Mouse (Mus musculus) lung, postnatal 0 days (tissue): ENCODE measurements around the gene Sel1l. TPM values are rescaled to one million over a fixed set of nuclear protein-coding genes. Genes with fewer than 3 reads are reported as not detected.

Source experiments
- ATAC-seq: fragments of 200-750 bp; cut with Nextera tagmentation; 2 replicates; pipeline ENCODE4 v1.8.0; 2017; ENCODE audit warnings: moderate library complexity
- DNase-seq: peaks from one replicate; pipeline ENCODE4 v3.0.0-alpha.2; 2016; ENCODE audit warnings: low spot score
- H3K27ac ChIP-seq: fragments of 300-500 bp; sonication (generic); 2 replicates; pipeline ENCODE4 v1.5.1; 2014; ENCODE audit warnings: antibody characterized with exemption, mild to moderate bottlenecking, low read length, mixed read lengths
- H3K27me3 ChIP-seq: fragments of 300-500 bp; sonication (generic); replicated peaks from 2 replicates; pipeline ENCODE4 v1.6.1; 2014; ENCODE audit warnings: low read length, mixed read lengths; ENCODE audit not compliant: insufficient read depth
- H3K36me3 ChIP-seq: fragments of 300-500 bp; sonication (generic); 2 replicates; pipeline ENCODE4 v1.6.1; 2014; ENCODE audit warnings: low read length, mixed read lengths; ENCODE audit not compliant: insufficient read depth
- H3K4me1 ChIP-seq: fragments of 300-500 bp; sonication (generic); 2 replicates; pipeline ENCODE4 v1.6.1; 2014; ENCODE audit warnings: antibody characterized with exemption, low read depth, low read length, mixed read lengths; ENCODE audit not compliant: insufficient read depth
- H3K4me2 ChIP-seq: fragments of 300-500 bp; sonication (generic); replicated peaks from 2 replicates; pipeline ENCODE4 v1.6.1; 2014; ENCODE audit warnings: low read depth, mild to moderate bottlenecking, low read length, moderate library complexity, mixed read lengths
- H3K4me3 ChIP-seq: fragments of 300-500 bp; sonication (generic); 2 replicates; pipeline ENCODE4 v1.5.1; 2014; ENCODE audit warnings: low read depth, low read length
- H3K9ac ChIP-seq: fragments of 300-500 bp; sonication (generic); replicated peaks from 2 replicates; pipeline ENCODE4 v1.6.1; 2014; ENCODE audit warnings: low read depth, mild to moderate bottlenecking
- H3K9me3 ChIP-seq: fragments of 300-500 bp; sonication (generic); 2 replicates; pipeline ENCODE4 v1.6.1; 2016; ENCODE audit warnings: low read length, mixed read lengths
- CTCF ChIP-seq: IDR thresholded peaks from 2 replicates; pipeline ENCODE4 v1.5.1; 2016; ENCODE audit warnings: antibody characterized with exemption, mild to moderate bottlenecking
- EP300 ChIP-seq: IDR thresholded peaks from 2 replicates; pipeline ENCODE4 v1.6.1; 2016; ENCODE audit warnings: antibody characterized with exemption, mild to moderate bottlenecking, control low read depth
- WGBS: fragments of 180-500 bp; shearing (Covaris S2); extraction: QIAGEN DNeasy Blood & Tissue Kit; methylation state at CpG from one replicate; pipeline ENCODE4 v1.1.7; 2014; 5-methylcytosine and 5-hydroxymethylcytosine counted together
- polyA plus RNA-seq: library from polyadenylated mRNA; unstranded; fragments of >200 nt; fragmentation: Nextera tagmentation; extraction: Ambion mirVana; gene quantifications from 2 replicates; pipeline ENCODE4 v1.2.1, GENCODE M21; 2015

The Sel1l gene
- polyA plus RNA-seq = 102 and 109 TPM in 2 replicates

GRCm38 (mm10) chr12:91849045-91849467 is at the start of gene Sel1l:
TSS of gene Sel1l (minus strand) at chr12:91849157.
- TF ChIP-seq CTCF (no peak), EP300 (peak; percentile 61; the same call in 1 of the 2 replicates)
- Histone ChIP-seq H3K4me2 (peak within 1 kb of the TSS; percentile 88), H3K4me3 (peak within 1 kb of the TSS; percentile 89), H3K36me3 (no peaks in the 10 kb centered on the region), H3K9me3 (no peaks in the 10 kb centered on the region), H3K27me3 (no peaks in the 10 kb centered on the region), H3K4me1 (no peaks in the 10 kb centered on the region; the same call in 1 of the 2 replicates), H3K9ac (peak within 1 kb of the TSS; percentile 86), H3K27ac (peak within 1 kb of the TSS; percentile 87)
- peak; percentile 99 for DNase-seq
- WGBS = 2% methylated on average over 27 of the region's 35 CpGs
- ATAC-seq = peak; percentile 100

- TF ChIP-seq CTCF (no peak), EP300 (no peak)
These were observed 43.9 kb upstream of the Sel1l start for GRCm38 (mm10) chr12:91892622-91893560.

GRCm38 (mm10) chr12:91880431-91880830 is 31.5 kb upstream of the Sel1l start:
- ATAC-seq = no peak
- H3K9ac ChIP-seq = no peak overlapping the region
- no peaks in the 10 kb centered on the region for H3K4me1 ChIP-seq
- no peak overlapping the region for H3K4me2 ChIP-seq
- no peaks in the 10 kb centered on the region for H3K9me3 ChIP-seq
- no peak overlapping the region for H3K27ac ChIP-seq
- H3K36me3 ChIP-seq = no peaks in the 10 kb centered on the region
- 82% methylated on average over 13 of the region's 13 CpGs for WGBS
- no peak for DNase-seq
- H3K27me3 ChIP-seq = no peaks in the 10 kb centered on the region
- H3K4me3 ChIP-seq = no peak overlapping the region
- TF ChIP-seq CTCF = no peak
- no peak for TF ChIP-seq EP300

More at GRCm38 (mm10) chr12:91892622-91893560, 43.9 kb upstream of the Sel1l start:
- DNase-seq = no peak
- Histone ChIP-seq H3K9me3 (no peaks in the 10 kb centered on the region), H3K27me3 (no peaks in the 10 kb centered on the region), H3K4me2 (no peak overlapping the region), H3K27ac (no peak overlapping the region), H3K36me3 (no peaks in the 10 kb centered on the region), H3K9ac (no peak overlapping the region), H3K4me1 (no peaks in the 10 kb centered on the region), H3K4me3 (no peak overlapping the region)
- WGBS = 51% methylated on average over 9 of the region's 9 CpGs
- no peak for ATAC-seq

GRCm38 (mm10) chr12:91878912-91879250 is 29.9 kb upstream of the Sel1l start:
- no peaks in the 10 kb centered on the region for H3K4me1 ChIP-seq
- H3K9me3 ChIP-seq = no peaks in the 10 kb centered on the region
- H3K36me3 ChIP-seq = no peaks in the 10 kb centered on the region
- DNase-seq (peak; percentile 51), ATAC-seq (peak; percentile 72)
- no peak overlapping the region for H3K4me3 ChIP-seq
- H3K9ac ChIP-seq = no peak overlapping the region
- TF ChIP-seq CTCF (no peak), EP300 (peak; percentile 84)
- H3K4me2 ChIP-seq = no peak overlapping the region
- H3K27ac ChIP-seq = no peak overlapping the region
- no peaks in the 10 kb centered on the region for H3K27me3 ChIP-seq
- 65% methylated on average over 8 of the region's 8 CpGs for WGBS

- WGBS = 57% methylated on average over 21 of the region's 21 CpGs
- no peak for DNase-seq
These were observed 29.3 kb upstream of the Sel1l start for GRCm38 (mm10) chr12:91878056-91878911.

GRCm38 (mm10) chr12:91877646-91878045 is 28.7 kb upstream of the Sel1l start:
- DNase-seq = peak; percentile 79
- 33% methylated on average over 5 of the region's 5 CpGs for WGBS
- Histone ChIP-seq H3K9me3 (no peaks in the 10 kb centered on the region), H3K4me1 (no peaks in the 10 kb centered on the region), H3K27ac (no peak overlapping the region), H3K4me3 (no peak overlapping the region), H3K4me2 (no peak overlapping the region), H3K9ac (no peak overlapping the region), H3K27me3 (no peaks in the 10 kb centered on the region), H3K36me3 (no peaks in the 10 kb centered on the region)
- peak; percentile 42; the same call in 1 of the 2 replicates for ATAC-seq
- TF ChIP-seq EP300 (no peak), CTCF (peak; percentile 76)

More at GRCm38 (mm10) chr12:91878056-91878911, 29.3 kb upstream of the Sel1l start:
- no peak overlapping the region for H3K4me3 ChIP-seq
- ATAC-seq = 0 out of 2 replicates have a peak, but pooled peaks have one; percentile 27
- H3K4me1 ChIP-seq = no peaks in the 10 kb centered on the region
- no peaks in the 10 kb centered on the region for H3K27me3 ChIP-seq
- no peak overlapping the region for H3K9ac ChIP-seq
- no peak overlapping the region for H3K4me2 ChIP-seq
- TF ChIP-seq EP300 (no peak), CTCF (no peak)
- no peaks in the 10 kb centered on the region for H3K36me3 ChIP-seq
- no peaks in the 10 kb centered on the region for H3K9me3 ChIP-seq
- no peak overlapping the region for H3K27ac ChIP-seq
